Mouse (Mus musculus): Measurements from ENCODE around the gene Ehd4. TPM values are rescaled to one million over a fixed set of nuclear protein-coding genes. Genes with fewer than 3 reads are reported as not detected.

Ehd4 gene
- polyA plus RNA-seq, 1 experiment from 2014 or later = 43.4 TPM

DNA sequence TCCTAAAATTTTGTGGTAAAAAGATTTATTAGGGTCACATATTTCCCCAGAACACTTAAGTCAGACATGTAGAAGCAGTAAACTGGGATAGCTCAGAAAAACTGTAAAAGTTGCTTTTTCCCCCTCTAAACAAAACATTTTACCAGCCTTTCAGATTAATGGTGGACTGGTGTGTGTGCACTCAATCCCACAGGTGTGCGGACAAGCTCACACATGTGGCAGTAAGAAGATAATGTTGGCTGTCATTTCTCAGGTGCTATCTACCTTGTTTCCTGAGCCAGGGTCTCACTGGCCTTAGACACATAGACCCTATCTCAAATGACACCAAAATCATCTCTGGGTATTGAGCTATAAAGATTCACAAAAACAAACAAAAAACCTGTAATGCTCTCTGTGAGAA lies 28.9 kb downstream of the Ehd4 start:
- peaks cover 18% of the 10 kb centered on the region for H3K4me1 ChIP-seq
- 100% methylated on average over 1 of the region's 1 CpGs for WGBS

DNA sequence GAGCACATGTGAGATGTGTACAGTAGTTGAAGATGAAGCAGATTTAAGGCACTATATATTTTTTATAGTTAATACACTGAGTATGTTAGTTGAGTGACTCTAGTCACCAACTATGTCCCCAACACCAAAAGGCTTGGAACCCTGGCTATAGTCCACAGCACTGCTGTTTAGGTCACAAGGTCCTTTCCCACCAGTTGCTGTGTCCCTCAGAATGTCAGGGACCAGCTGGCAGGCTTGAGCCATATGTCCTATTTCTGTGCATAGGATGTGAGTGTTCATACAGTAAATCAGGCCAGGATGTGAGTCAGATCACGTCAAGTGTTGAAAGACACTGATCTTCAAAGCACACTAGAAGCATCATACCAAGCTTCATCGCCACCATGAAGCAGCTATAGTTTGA lies 29.5 kb downstream of the Ehd4 start:
- ATAC-seq (ENCODE audit: insufficient read depth, low FRiP score, low read depth) = no peak
- no peak overlapping the region for H3K27ac ChIP-seq
- WGBS = 75% methylated on average over 2 of the region's 2 CpGs
- no peak overlapping the region for H3K4me3 ChIP-seq (replicated peaks)
- no peaks in the 10 kb centered on the region for H3K27me3 ChIP-seq (replicated peaks)
- no peaks in the 10 kb centered on the region for H3K9me3 ChIP-seq
- H3K36me3 ChIP-seq = 0 out of 2 replicates have a peak, but pooled peaks cover 3% of the 10 kb centered on the region
- H3K4me2 ChIP-seq = no peak overlapping the region
- H3K9ac ChIP-seq = no peak overlapping the region
- peaks cover 18% of the 10 kb centered on the region for H3K4me1 ChIP-seq

More for the DNA sequence above, 28.9 kb downstream of the Ehd4 start:
- no peak for ATAC-seq (ENCODE audit: insufficient read depth, low FRiP score, low read depth)
- no peak overlapping the region for H3K4me3 ChIP-seq (replicated peaks)
- no peaks in the 10 kb centered on the region for H3K9me3 ChIP-seq
- no peak overlapping the region for H3K4me2 ChIP-seq
- H3K9ac ChIP-seq = no peak overlapping the region
- no peaks in the 10 kb centered on the region for H3K27me3 ChIP-seq (replicated peaks)
- no peak overlapping the region for H3K27ac ChIP-seq
- 0 out of 2 replicates have a peak, but pooled peaks cover 3% of the 10 kb centered on the region for H3K36me3 ChIP-seq

DNA sequence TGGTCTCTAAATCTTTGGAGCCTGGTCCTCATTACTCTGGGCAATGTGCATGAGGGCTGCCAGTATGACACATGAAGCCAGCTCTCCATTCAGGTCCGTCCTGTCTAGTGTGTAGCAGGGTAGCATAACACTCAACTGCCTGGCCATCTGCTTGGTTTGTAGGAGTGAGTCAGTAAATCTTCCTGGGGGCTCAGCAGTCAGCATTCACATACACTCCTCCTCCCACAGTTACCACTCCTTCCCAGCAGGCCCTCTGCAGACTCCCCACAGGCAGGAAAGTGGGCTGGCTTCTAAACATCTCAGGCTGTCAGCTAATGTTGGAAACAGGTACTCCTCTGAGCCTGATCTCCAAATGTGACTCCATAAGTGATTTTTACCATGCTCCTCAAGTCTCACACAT lies 30.3 kb downstream of the Ehd4 start:
- Histone ChIP-seq H3K9me3 (no peaks in the 10 kb centered on the region), H3K4me1 (peaks cover 18% of the 10 kb centered on the region), H3K27me3 (replicated peaks) (no peaks in the 10 kb centered on the region), H3K36me3 (0 out of 2 replicates have a peak, but pooled peaks cover 3% of the 10 kb centered on the region), H3K4me2 (no peak overlapping the region), H3K27ac (no peak overlapping the region), H3K4me3 (replicated peaks) (no peak overlapping the region), H3K9ac (no peak overlapping the region)
- 67% methylated on average over 1 of the region's 1 CpGs for WGBS
- no peak for ATAC-seq (ENCODE audit: insufficient read depth, low FRiP score, low read depth)

DNA sequence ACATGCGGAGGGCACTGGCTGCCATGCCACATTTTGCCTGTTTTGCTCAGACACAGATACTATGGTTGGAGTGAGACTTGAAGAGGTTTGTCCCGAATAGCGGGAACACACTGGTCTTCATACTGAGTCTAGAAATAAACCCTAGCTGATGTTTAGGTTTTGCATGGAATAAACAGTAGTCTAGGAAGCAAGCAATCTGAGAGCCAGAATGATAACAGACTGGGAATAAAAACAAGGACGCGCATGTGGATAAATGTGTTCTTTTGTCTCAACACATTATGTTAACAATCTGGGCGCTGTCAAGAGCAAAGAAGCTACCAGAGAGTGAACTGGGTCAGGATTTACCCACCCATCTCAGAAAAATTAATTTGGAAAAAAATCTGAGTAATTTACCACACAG lies 31.4 kb downstream of the Ehd4 start:
- Histone ChIP-seq H3K9me3 (no peaks in the 10 kb centered on the region), H3K27ac (no peak overlapping the region), H3K27me3 (replicated peaks) (no peaks in the 10 kb centered on the region), H3K36me3 (0 out of 2 replicates have a peak, but pooled peaks cover 3% of the 10 kb centered on the region), H3K4me3 (replicated peaks) (no peak overlapping the region), H3K4me2 (no peak overlapping the region), H3K4me1 (peaks cover 7% of the 10 kb centered on the region; the same call in 1 of the 2 replicates), H3K9ac (no peak overlapping the region)
- ATAC-seq (ENCODE audit: insufficient read depth, low FRiP score, low read depth) = no peak
- WGBS = 77% methylated on average over 6 of the region's 6 CpGs

DNA sequence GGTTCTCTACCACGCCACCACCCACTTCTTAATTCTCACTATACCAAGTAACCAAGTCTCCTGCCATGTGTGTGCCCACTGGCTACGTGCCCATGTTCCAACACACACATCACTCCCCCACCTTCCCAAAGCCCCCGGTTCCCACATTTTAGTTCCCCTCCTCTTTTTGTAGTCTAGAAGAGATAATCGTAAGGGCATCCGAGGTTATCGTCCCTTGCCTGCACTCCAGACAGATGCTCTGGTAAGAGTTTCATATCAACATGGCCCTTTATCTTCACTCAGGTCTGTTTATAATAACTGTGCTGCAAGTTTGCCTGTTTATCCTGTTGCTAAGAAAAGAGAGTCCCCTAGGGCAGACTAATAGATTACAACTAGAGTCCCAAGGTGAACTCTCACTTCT lies 37.1 kb downstream of the Ehd4 start:
- ATAC-seq (ENCODE audit: insufficient read depth, low FRiP score, low read depth) = no peak
- 0 out of 2 replicates have a peak, but pooled peaks cover 1% of the 10 kb centered on the region for H3K4me1 ChIP-seq
- no peak overlapping the region for H3K27ac ChIP-seq
- H3K27me3 ChIP-seq (replicated peaks) = no peaks in the 10 kb centered on the region
- 72% methylated on average over 6 of the region's 6 CpGs for WGBS
- H3K4me2 ChIP-seq = no peak overlapping the region
- H3K4me3 ChIP-seq (replicated peaks) = no peak overlapping the region
- no peak overlapping the region for H3K9ac ChIP-seq
- H3K36me3 ChIP-seq = no peaks in the 10 kb centered on the region
- H3K9me3 ChIP-seq = no peaks in the 10 kb centered on the region

DNA sequence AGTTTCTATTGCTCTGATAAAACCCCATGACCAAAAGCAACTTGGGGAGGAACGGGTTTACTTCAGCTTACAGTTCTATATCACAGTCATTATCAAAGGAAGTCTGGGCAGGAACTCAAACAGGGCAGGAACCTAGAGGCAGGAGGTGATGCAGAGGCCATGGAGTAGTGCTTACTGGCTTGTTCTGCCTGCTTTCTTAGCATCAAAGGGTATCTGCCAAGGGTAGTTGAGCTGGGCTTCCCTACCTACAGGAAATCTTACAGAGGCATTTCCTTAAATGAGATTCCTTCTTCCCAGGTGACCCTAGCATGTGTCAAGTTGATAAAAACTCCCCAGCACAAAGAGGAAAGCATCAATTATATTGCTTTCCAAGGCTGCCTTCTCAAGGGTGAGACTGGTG lies 38.0 kb downstream of the Ehd4 start:
- H3K27ac ChIP-seq = no peak overlapping the region
- H3K4me1 ChIP-seq = 0 out of 2 replicates have a peak, but pooled peaks cover 4% of the 10 kb centered on the region
- H3K4me3 ChIP-seq (replicated peaks) = no peak overlapping the region
- H3K27me3 ChIP-seq (replicated peaks) = no peaks in the 10 kb centered on the region
- no peaks in the 10 kb centered on the region for H3K9me3 ChIP-seq
- no peak overlapping the region for H3K4me2 ChIP-seq
- 62% methylated on average over 1 of the region's 1 CpGs for WGBS
- no peak for ATAC-seq (ENCODE audit: insufficient read depth, low FRiP score, low read depth)
- no peak overlapping the region for H3K9ac ChIP-seq
- no peaks in the 10 kb centered on the region for H3K36me3 ChIP-seq

DNA sequence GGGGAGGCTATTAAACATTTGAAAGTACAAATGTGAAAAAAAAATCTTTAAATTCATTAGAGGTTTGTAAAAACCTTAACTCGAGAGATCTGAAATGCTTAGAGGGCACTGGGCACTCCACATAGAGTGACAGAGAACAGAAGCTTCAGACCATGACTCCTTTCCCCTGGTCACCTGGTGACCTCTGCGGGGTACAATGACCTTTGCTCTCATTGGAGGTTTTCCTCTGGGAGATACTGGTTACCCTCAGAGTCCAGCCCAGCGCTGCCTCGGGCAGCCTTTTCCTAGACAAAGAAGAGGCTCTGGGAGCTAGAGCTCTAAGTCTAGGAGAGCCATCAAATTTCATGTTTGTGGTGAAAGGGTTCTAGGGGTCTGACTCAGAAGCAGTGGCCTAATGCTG lies 39.4 kb downstream of the Ehd4 start:
- Histone ChIP-seq H3K4me1 (peaks cover 11% of the 10 kb centered on the region), H3K4me2 (no peak overlapping the region), H3K27me3 (replicated peaks) (no peaks in the 10 kb centered on the region), H3K9ac (no peak overlapping the region), H3K36me3 (no peaks in the 10 kb centered on the region), H3K9me3 (no peaks in the 10 kb centered on the region), H3K4me3 (replicated peaks) (no peak overlapping the region), H3K27ac (no peak overlapping the region)
- no peak for ATAC-seq (ENCODE audit: insufficient read depth, low FRiP score, low read depth)
- WGBS = 73% methylated on average over 4 of the region's 4 CpGs

DNA sequence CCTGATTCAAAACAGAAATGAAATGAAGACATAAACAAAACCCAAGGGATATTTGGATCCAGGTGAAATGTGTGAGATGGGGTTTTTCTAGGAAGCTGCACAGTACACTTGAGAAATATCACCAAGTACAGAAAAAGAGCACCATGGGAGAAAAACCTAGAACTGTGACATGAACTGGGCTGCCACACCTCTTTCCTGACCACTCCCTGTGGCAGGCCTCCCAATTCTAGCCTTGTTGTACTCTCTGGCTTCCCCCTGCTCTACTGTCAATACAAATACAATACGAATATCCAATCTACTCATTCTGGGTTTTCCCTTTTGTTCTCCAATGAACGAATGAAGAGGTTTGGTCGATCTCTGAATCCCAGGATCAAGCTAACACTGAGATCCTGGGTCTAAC lies 40.4 kb downstream of the Ehd4 start:
- Histone ChIP-seq H3K27me3 (replicated peaks) (no peaks in the 10 kb centered on the region), H3K4me2 (no peak overlapping the region), H3K4me1 (peaks cover 11% of the 10 kb centered on the region), H3K9me3 (no peaks in the 10 kb centered on the region), H3K9ac (no peak overlapping the region), H3K27ac (no peak overlapping the region; the same call in 1 of the 2 replicates), H3K36me3 (no peaks in the 10 kb centered on the region), H3K4me3 (replicated peaks) (no peak overlapping the region)
- ATAC-seq (ENCODE audit: insufficient read depth, low FRiP score, low read depth) = no peak
- WGBS = 79% methylated on average over 3 of the region's 3 CpGs

DNA sequence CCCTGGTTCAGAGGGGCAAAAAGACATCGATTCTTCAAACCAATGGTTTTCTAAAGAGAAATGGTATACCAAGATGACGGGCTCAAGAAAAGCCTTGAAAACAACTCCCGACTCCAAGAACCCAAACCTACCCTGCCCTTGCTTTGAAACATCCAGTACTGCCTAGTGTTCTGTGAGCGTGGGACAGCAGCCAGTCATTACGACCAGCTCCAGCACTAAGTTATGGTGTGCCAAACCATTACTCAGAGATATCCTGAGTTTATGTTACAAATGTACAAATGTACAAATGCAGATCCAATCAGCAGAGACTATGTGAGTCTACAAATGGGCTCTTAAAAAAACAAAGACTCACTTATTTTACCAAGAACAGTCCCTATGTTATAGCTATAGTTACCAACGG lies 40.9 kb downstream of the Ehd4 start:
- H3K9me3 ChIP-seq = no peaks in the 10 kb centered on the region
- H3K27ac ChIP-seq = no peak overlapping the region
- no peak overlapping the region for H3K4me3 ChIP-seq (replicated peaks)
- 66% methylated on average over 6 of the region's 6 CpGs for WGBS
- no peak for ATAC-seq (ENCODE audit: insufficient read depth, low FRiP score, low read depth)
- no peak overlapping the region for H3K4me2 ChIP-seq
- no peaks in the 10 kb centered on the region for H3K36me3 ChIP-seq
- no peaks in the 10 kb centered on the region for H3K27me3 ChIP-seq (replicated peaks)
- peaks cover 11% of the 10 kb centered on the region for H3K4me1 ChIP-seq
- no peak overlapping the region for H3K9ac ChIP-seq

DNA sequence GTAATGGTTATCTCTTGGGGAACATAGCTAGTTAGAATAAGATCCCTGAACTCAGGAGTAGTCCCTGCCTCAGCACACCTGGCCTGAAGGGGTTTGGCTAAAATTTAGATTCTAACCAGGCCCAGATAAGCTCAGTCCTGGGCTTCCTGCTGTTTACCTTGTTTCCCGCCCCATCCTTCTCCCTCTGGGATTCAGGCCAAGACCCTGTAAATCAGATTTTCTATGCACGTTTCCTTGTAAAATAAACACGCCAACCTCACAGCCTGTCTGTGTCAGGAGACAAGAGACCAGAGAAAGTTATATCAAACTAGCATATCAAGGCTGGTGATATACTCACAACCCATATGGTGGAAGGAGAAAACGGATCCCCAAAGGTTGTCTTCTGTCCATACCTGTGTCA lies 42.8 kb downstream of the Ehd4 start:
- 0 out of 2 replicates have a peak overlapping the region, but pooled peaks have one; percentile 8 for H3K27ac ChIP-seq

DNA sequence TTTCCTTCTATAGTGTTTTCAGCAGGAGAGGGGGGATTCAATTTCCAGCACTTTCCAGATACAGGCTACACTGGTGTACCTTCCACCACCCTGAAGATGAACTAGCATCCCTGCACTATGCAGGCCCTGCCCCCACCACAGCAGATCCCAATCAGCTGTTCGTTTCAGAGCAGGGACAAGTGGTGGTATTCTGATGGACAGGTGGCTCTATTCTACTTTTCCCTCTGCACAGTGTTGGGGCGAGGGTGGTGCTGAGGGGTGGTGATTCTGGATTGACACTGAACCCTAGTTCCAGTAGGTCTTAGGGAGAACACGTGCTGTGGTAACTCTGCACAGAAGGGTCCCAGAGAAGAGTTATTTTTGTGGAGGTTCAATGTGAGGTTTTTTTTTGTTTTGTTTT lies 43.2 kb downstream of the Ehd4 start:
- Histone ChIP-seq H3K9ac (no peak overlapping the region), H3K9me3 (no peaks in the 10 kb centered on the region), H3K27ac (peak overlapping the region; percentile 18; the same call in 1 of the 2 replicates), H3K4me1 (peaks cover 11% of the 10 kb centered on the region), H3K4me3 (replicated peaks) (no peak overlapping the region), H3K27me3 (replicated peaks) (no peaks in the 10 kb centered on the region), H3K4me2 (no peak overlapping the region), H3K36me3 (no peaks in the 10 kb centered on the region)
- 57% methylated on average over 3 of the region's 3 CpGs for WGBS
- no peak for ATAC-seq (ENCODE audit: insufficient read depth, low FRiP score, low read depth)

More for the DNA sequence above, 42.8 kb downstream of the Ehd4 start:
- Histone ChIP-seq H3K36me3 (no peaks in the 10 kb centered on the region), H3K4me2 (no peak overlapping the region), H3K4me1 (peaks cover 11% of the 10 kb centered on the region), H3K27me3 (replicated peaks) (no peaks in the 10 kb centered on the region), H3K9me3 (no peaks in the 10 kb centered on the region), H3K4me3 (replicated peaks) (no peak overlapping the region), H3K9ac (no peak overlapping the region)
- ATAC-seq (ENCODE audit: insufficient read depth, low FRiP score, low read depth) = no peak
- 25% methylated on average over 4 of the region's 4 CpGs for WGBS

DNA sequence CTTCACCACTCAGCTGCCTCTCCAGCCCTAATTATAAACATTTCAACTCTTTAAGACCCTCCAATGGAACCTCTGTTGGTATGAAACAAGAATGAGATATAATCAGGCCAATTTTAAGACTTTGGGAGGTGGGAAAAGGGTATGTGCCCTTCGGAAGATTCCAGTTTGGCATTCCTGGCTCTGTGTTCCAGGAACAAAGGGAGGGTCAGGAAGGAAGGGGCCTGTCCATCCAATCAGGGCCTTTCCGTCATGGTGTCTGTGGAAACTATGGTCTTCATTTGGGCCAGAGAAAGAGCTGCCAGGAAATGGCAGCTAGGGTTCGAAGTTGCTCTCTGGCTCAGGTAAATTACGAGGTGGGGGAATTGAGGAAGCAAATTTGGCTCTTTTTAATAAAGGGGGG lies 46.3 kb downstream of the Ehd4 start:
- Histone ChIP-seq H3K9me3 (no peaks in the 10 kb centered on the region), H3K9ac (no peak overlapping the region), H3K4me2 (no peak overlapping the region), H3K4me3 (replicated peaks) (no peak overlapping the region), H3K36me3 (no peaks in the 10 kb centered on the region), H3K27me3 (replicated peaks) (no peaks in the 10 kb centered on the region), H3K27ac (no peak overlapping the region), H3K4me1 (peaks cover 22% of the 10 kb centered on the region)
- no peak for ATAC-seq (ENCODE audit: insufficient read depth, low FRiP score, low read depth)
- 91% methylated on average over 4 of the region's 4 CpGs for WGBS

DNA sequence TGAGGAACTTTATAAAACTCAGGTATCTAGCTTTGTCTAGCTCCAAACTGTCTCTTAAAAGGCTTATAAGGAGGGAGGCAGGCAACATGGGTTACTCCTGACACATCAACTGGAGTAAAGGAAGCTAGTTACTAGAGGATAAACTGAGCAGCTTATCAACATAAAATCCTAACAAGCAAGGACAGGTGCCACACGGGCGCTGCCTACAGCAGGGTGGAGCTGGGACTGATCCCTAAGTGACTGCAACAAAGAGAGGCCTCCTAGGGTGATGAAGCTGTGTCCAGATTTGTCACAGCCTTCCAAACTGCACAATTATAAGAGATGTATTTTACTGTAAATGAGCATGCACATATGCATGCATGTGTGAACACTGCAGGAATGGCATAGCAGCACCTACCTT lies 47.0 kb downstream of the Ehd4 start:
- Histone ChIP-seq H3K27ac (no peak overlapping the region), H3K4me2 (no peak overlapping the region), H3K9ac (no peak overlapping the region), H3K4me1 (peaks cover 25% of the 10 kb centered on the region), H3K36me3 (no peaks in the 10 kb centered on the region), H3K9me3 (no peaks in the 10 kb centered on the region), H3K27me3 (replicated peaks) (no peaks in the 10 kb centered on the region), H3K4me3 (replicated peaks) (no peak overlapping the region)
- WGBS = 74% methylated on average over 2 of the region's 2 CpGs
- no peak for ATAC-seq (ENCODE audit: insufficient read depth, low FRiP score, low read depth)
